ENCODE assay signal across 18 mouse cellular contexts in the genomic region with DNA sequence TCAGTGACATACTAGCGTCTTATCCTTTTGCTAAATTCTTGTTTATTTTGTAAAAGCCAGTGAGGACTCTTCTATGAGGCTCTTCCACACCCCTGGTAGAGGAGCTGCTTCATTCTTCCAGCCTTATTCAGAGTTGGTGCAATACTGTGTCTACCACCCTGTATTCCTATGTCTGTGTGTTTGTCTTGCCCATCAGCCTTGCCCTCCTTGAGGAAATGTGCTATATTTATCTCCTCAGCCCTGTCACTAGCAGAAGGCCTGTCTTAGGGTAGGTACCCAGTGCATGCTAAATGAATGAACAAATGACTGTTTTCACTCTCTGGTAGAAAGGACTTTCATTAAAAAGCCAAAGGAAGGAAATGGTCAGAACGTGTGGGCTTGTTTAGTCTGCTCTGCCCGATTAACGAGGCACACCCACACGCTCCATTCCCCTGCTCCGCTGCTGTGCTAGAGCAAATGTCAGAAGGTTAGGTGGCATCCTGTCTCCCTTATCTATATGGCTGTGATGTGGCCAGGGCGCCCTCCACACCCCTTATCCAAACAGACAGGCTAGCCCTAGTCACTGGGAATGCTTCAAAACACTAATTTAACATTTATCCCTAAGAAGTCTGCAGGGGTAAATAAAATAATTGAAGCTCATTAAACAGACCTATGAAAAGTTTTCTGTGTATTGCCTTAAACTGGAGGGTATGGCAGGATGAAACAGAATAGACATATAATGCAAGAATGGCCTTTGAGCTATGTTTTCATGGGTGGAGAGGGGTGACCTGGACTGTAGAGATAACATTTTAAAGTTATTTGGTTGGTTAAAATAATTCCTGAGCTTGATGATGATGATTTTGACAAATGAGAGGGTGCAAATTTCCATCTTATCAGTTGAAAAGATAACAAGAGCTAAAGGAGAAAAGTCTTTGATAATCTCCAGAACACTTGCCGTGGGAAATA.
A peak's percentile ranks its signal among the peaks of the same experiment; 100 is the strongest.
DNase-seq lines count a peak whose midpoint lies in the region; ATAC-seq and TF ChIP-seq lines count a peak whose summit lies in the region.
"Had no signal": no experiment of that assay in that cellular context is flagged by ENCODE, and none has a peak within 500 bp of the region (broad histone marks: within the 10 kb centered on the region; RNA-seq: fewer than 3 reads in every experiment).

No protein-coding gene starts in this region.

- 38% methylated on average over 8 of the region's 8 CpGs for WGBS in kidney, postnatal 0 days
- 12% methylated on average over 8 of the region's 8 CpGs for WGBS in liver, embryonic 12.5 days (ENCODE audit: insufficient replicate concordance)

- no peak overlapping the region for H3K4me3 ChIP-seq in kidney, postnatal 0 days (replicated peaks; ENCODE audit: low read depth, low read length)
- H3K4me3 ChIP-seq in liver, embryonic 12.5 days: no peak overlapping the region
- H3K4me3 ChIP-seq: embryonic facial prominence, embryonic 12.5 days; forebrain, embryonic 12.5 days; neural tube, embryonic 15.5 days had no signal

- no peak overlapping the region for H3K4me2 ChIP-seq in kidney, postnatal 0 days (ENCODE audit: low read length)
- H3K4me2 ChIP-seq in liver, embryonic 12.5 days: peak overlapping the region; percentile 10; the same call in 1 of the 2 replicates
- H3K4me2 ChIP-seq: embryonic facial prominence, embryonic 12.5 days; forebrain, embryonic 12.5 days; hindbrain, embryonic 14.5 days; neural tube, embryonic 15.5 days had no signal

- no peaks in the 10 kb centered on the region for H3K36me3 ChIP-seq in kidney, postnatal 0 days (ENCODE audit: insufficient read depth, low read length)
- H3K36me3 ChIP-seq in liver, embryonic 12.5 days: no peaks in the 10 kb centered on the region
- H3K36me3 ChIP-seq: embryonic facial prominence, embryonic 12.5 days; forebrain, embryonic 12.5 days; neural tube, embryonic 15.5 days had no signal

- no peaks in the 10 kb centered on the region for H3K27me3 ChIP-seq in kidney, postnatal 0 days (ENCODE audit: insufficient read depth, low read length)
- H3K27me3 ChIP-seq in liver, embryonic 12.5 days (replicated peaks): no peaks in the 10 kb centered on the region
- H3K27me3 ChIP-seq: embryonic facial prominence, embryonic 12.5 days; forebrain, embryonic 12.5 days; neural tube, embryonic 15.5 days had no signal

- no peaks in the 10 kb centered on the region for H3K4me1 ChIP-seq in kidney, postnatal 0 days (replicated peaks; ENCODE audit: insufficient read depth, low read length)
- H3K4me1 ChIP-seq in liver, embryonic 12.5 days: peaks cover 19% of the 10 kb centered on the region
- H3K4me1 ChIP-seq: embryonic facial prominence, embryonic 12.5 days; forebrain, embryonic 12.5 days; neural tube, embryonic 15.5 days had no signal

- intact Hi-C loops in left cerebral cortex, postnatal 25 days (cut with DNase I): no loop called here

- TF ChIP-seq CTCF in kidney, postnatal 0 days (IDR thresholded peaks at IDR 0.05; ENCODE audit: low read depth): no peak

- no peak overlapping the region for H3K9ac ChIP-seq in kidney, postnatal 0 days (ENCODE audit: low read depth, low read length)
- H3K9ac ChIP-seq in liver, embryonic 12.5 days: no peak overlapping the region
- H3K9ac ChIP-seq: embryonic facial prominence, embryonic 12.5 days; forebrain, embryonic 12.5 days; hindbrain, embryonic 14.5 days; neural tube, embryonic 15.5 days had no signal

- peak; percentile 28 for DNase-seq in kidney, postnatal 0 days (ENCODE audit: low spot score)
- DNase-seq in kidney, postnatal 10 days: no peak
- peak; percentile 37 for DNase-seq in c-Kit-positive CD71-positive TER-119-positive erythroid progenitor cells, embryonic 14.5 days (ENCODE audit: low spot score)
- DNase-seq in adrenal gland, postnatal 25 days: no peak
- DNase-seq in left cerebral cortex, postnatal 25 days (ENCODE audit: low spot score in 2 of 2): no peak
- DNase-seq: adrenal gland, postnatal 10 days; cerebellum, postnatal 25 days; kidney, adult 11 months; kidney, postnatal 4 days; layer of hippocampus, postnatal 36 days; right cerebral cortex, postnatal 14 days; thymus, postnatal 4 days had no signal

- no peak overlapping the region for H3K27ac ChIP-seq in kidney, postnatal 0 days
- peak overlapping the region; percentile 56; the same call in 1 of the 2 replicates for H3K27ac ChIP-seq in liver, embryonic 12.5 days
- H3K27ac ChIP-seq: embryonic facial prominence, embryonic 12.5 days; forebrain, embryonic 12.5 days; hindbrain, embryonic 14.5 days; neural tube, embryonic 15.5 days had no signal

- ATAC-seq in kidney, postnatal 0 days (replicated peaks; ENCODE audit: low FRiP score, low read depth): no peak
- peak; percentile 98 for ATAC-seq in liver, embryonic 12.5 days
- peak; percentile 99 for ATAC-seq in megakaryocyte-erythroid progenitor cell, adult 5-6 weeks (replicated peaks; ENCODE audit: low FRiP score, low TSS enrichment, poor library complexity, severe bottlenecking)

- H3K9me3 ChIP-seq in kidney, postnatal 0 days (replicated peaks; ENCODE audit: low read length): no peaks in the 10 kb centered on the region
- no peaks in the 10 kb centered on the region for H3K9me3 ChIP-seq in liver, embryonic 12.5 days (replicated peaks)
- H3K9me3 ChIP-seq: embryonic facial prominence, embryonic 12.5 days; forebrain, embryonic 12.5 days; neural tube, embryonic 15.5 days had no signal

Comparison
In these comparisons a context has a peak if more than half of its experiments do, and no peak if none do; other contexts are left out.
1. DNase-seq: peak in kidney, postnatal 0 days (single experiment) and c-Kit-positive CD71-positive TER-119-positive erythroid progenitor cells, embryonic 14.5 days (single experiment); none in kidney, postnatal 10 days (single experiment), adrenal gland, postnatal 25 days (single experiment) and left cerebral cortex, postnatal 25 days (0 of 2).